ENCODE assay signal across 17 mouse cellular contexts in the genomic region with DNA sequence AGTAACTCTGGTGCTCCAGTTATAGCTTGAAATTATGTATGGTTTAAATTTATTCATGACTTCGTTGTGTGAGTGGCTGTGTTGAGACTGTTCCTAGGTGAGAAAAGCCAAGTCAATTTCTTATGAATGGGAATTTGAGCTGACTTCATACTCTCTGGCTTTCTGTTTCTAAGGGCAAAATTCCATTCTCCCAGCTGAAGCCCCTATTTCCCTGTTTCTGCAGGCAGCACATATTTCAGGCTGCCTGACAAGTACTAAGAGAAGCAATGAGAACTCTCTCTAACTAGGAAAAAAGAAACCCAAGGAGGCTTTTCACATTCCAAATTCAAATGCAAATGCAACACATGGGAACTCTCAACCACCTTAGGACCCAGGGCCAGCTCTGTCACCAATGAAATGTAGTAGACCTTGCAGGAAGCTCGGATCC.
DNase-seq lines count a peak whose midpoint lies in the region; ATAC-seq and TF ChIP-seq lines count a peak whose summit lies in the region.
"Had no signal": no experiment of that assay in that cellular context is flagged by ENCODE, and none has a peak within 500 bp of the region (broad histone marks: within the 10 kb centered on the region; RNA-seq: fewer than 3 reads in every experiment).

No protein-coding gene starts in this region.

- TF ChIP-seq POLR2A in kidney, adult 2 months (IDR thresholded peaks at IDR 0.05; ENCODE audit: low read depth, low read length): no peak

- no peaks in the 10 kb centered on the region for H3K36me3 ChIP-seq in forebrain, embryonic 13.5 days (ENCODE audit: poor library complexity, severe bottlenecking)
- H3K36me3 ChIP-seq in forebrain, embryonic 12.5 days (replicated peaks): no peaks in the 10 kb centered on the region
- H3K36me3 ChIP-seq in kidney, postnatal 0 days (ENCODE audit: insufficient read depth, low read length): no peaks in the 10 kb centered on the region
- H3K36me3 ChIP-seq in kidney, adult 2 months (ENCODE audit: control insufficient read depth, insufficient read depth, low read length): no peaks in the 10 kb centered on the region
- H3K36me3 ChIP-seq in hindbrain, postnatal 0 days (ENCODE audit: insufficient read depth, low read length): no peaks in the 10 kb centered on the region
- H3K36me3 ChIP-seq in neural tube, embryonic 13.5 days: no peaks in the 10 kb centered on the region
- H3K36me3 ChIP-seq: midbrain, embryonic 13.5 days had no signal

- 0 out of 2 replicates have a peak overlapping the region, but pooled peaks have one; percentile 12 for H3K27ac ChIP-seq in forebrain, embryonic 13.5 days
- H3K27ac ChIP-seq in forebrain, embryonic 12.5 days: no peak overlapping the region
- no peak overlapping the region for H3K27ac ChIP-seq in kidney, postnatal 0 days
- H3K27ac ChIP-seq in kidney, adult 2 months (ENCODE audit: insufficient read depth, low read depth, low read length): no peak overlapping the region
- 0 out of 2 replicates have a peak overlapping the region, but pooled peaks have one; percentile 7 for H3K27ac ChIP-seq in hindbrain, postnatal 0 days
- peak overlapping the region; percentile 72 for H3K27ac ChIP-seq in neural tube, embryonic 13.5 days (replicated peaks)
- H3K27ac ChIP-seq: midbrain, embryonic 13.5 days; stomach, postnatal 0 days had no signal

- WGBS in forebrain, embryonic 13.5 days: 51% methylated on average over 2 of the region's 2 CpGs
- WGBS in forebrain, embryonic 12.5 days: 46% methylated on average over 2 of the region's 2 CpGs
- 39% methylated on average over 2 of the region's 2 CpGs for WGBS in kidney, postnatal 0 days
- WGBS in kidney, adult 2 months: 49% methylated on average over 2 of the region's 2 CpGs
- 37% methylated on average over 2 of the region's 2 CpGs for WGBS in hindbrain, postnatal 0 days
- WGBS in neural tube, embryonic 13.5 days: 18% methylated on average over 2 of the region's 2 CpGs

- no peak overlapping the region for H3K4me3 ChIP-seq in forebrain, embryonic 13.5 days
- H3K4me3 ChIP-seq in forebrain, embryonic 12.5 days (replicated peaks): no peak overlapping the region
- H3K4me3 ChIP-seq in kidney, postnatal 0 days (replicated peaks; ENCODE audit: low read depth, low read length): no peak overlapping the region
- no peak overlapping the region for H3K4me3 ChIP-seq in kidney, adult 2 months (ENCODE audit: insufficient read depth, low read depth, low read length)
- no peak overlapping the region for H3K4me3 ChIP-seq in hindbrain, postnatal 0 days (ENCODE audit: low read length)
- no peak overlapping the region for H3K4me3 ChIP-seq in neural tube, embryonic 13.5 days
- H3K4me3 ChIP-seq: midbrain, embryonic 13.5 days; myocyte had no signal

- peak; percentile 13 for DNase-seq in kidney, postnatal 0 days (ENCODE audit: low spot score)
- DNase-seq in kidney, adult 2 months: no peak
- no peak for DNase-seq in hindbrain, postnatal 0 days (ENCODE audit: low spot score)
- DNase-seq in retina, embryonic 14.5 days (ENCODE audit: low spot score): no peak
- DNase-seq in spleen, postnatal 14 days (ENCODE audit: low spot score in 2 of 2): no peak
- DNase-seq: adrenal gland, postnatal 10 days; kidney, postnatal 14 days; lung, adult 18-20 months; right cerebral cortex, postnatal 25 days had no signal

- peaks cover 22% of the 10 kb centered on the region for H3K4me1 ChIP-seq in forebrain, embryonic 13.5 days
- H3K4me1 ChIP-seq in forebrain, embryonic 12.5 days: peaks cover 13% of the 10 kb centered on the region
- no peaks in the 10 kb centered on the region for H3K4me1 ChIP-seq in kidney, postnatal 0 days (replicated peaks; ENCODE audit: insufficient read depth, low read length)
- H3K4me1 ChIP-seq in kidney, adult 2 months (ENCODE audit: control insufficient read depth, insufficient read depth, low read length): no peaks in the 10 kb centered on the region
- 0 out of 2 replicates have a peak, but pooled peaks cover 3% of the 10 kb centered on the region for H3K4me1 ChIP-seq in hindbrain, postnatal 0 days (ENCODE audit: insufficient read depth, low read length)
- H3K4me1 ChIP-seq in neural tube, embryonic 13.5 days (replicated peaks): peaks cover 23% of the 10 kb centered on the region

- H3K9me3 ChIP-seq in forebrain, embryonic 13.5 days (replicated peaks): no peaks in the 10 kb centered on the region
- H3K9me3 ChIP-seq in forebrain, embryonic 12.5 days: no peaks in the 10 kb centered on the region
- no peaks in the 10 kb centered on the region for H3K9me3 ChIP-seq in kidney, postnatal 0 days (replicated peaks; ENCODE audit: low read length)
- H3K9me3 ChIP-seq in hindbrain, postnatal 0 days (ENCODE audit: low read length): no peaks in the 10 kb centered on the region
- no peaks in the 10 kb centered on the region for H3K9me3 ChIP-seq in neural tube, embryonic 13.5 days
- H3K9me3 ChIP-seq: midbrain, embryonic 13.5 days had no signal

- H3K9ac ChIP-seq in forebrain, embryonic 13.5 days: no peak overlapping the region
- H3K9ac ChIP-seq in forebrain, embryonic 12.5 days: no peak overlapping the region
- H3K9ac ChIP-seq in kidney, postnatal 0 days (ENCODE audit: low read depth, low read length): no peak overlapping the region
- H3K9ac ChIP-seq in hindbrain, postnatal 0 days (replicated peaks; ENCODE audit: low read length): no peak overlapping the region
- H3K9ac ChIP-seq in neural tube, embryonic 13.5 days: no peak overlapping the region
- H3K9ac ChIP-seq: midbrain, embryonic 13.5 days had no signal

- no peak for TF ChIP-seq CTCF in kidney, postnatal 0 days (IDR thresholded peaks at IDR 0.05; ENCODE audit: low read depth)
- TF ChIP-seq CTCF in kidney, adult 2 months (conservative IDR thresholded peaks at IDR 0.05; ENCODE audit: insufficient read depth, insufficient read length, low read depth, low read length): no peak
- TF ChIP-seq CTCF in hindbrain, postnatal 0 days (IDR thresholded peaks at IDR 0.05; ENCODE audit: low read depth): no peak

- peak; percentile 34; the same call in 1 of the 2 replicates for ATAC-seq in forebrain, embryonic 13.5 days
- no peak for ATAC-seq in forebrain, embryonic 12.5 days (ENCODE audit: low FRiP score)
- ATAC-seq in kidney, postnatal 0 days (replicated peaks; ENCODE audit: low FRiP score, low read depth): no peak
- no peak for ATAC-seq in hindbrain, postnatal 0 days
- peak; percentile 48 for ATAC-seq in neural tube, embryonic 13.5 days (ENCODE audit: low read depth)
- ATAC-seq: intestine, postnatal 0 days had no signal

- H3K27me3 ChIP-seq in forebrain, embryonic 13.5 days: no peaks in the 10 kb centered on the region
- no peaks in the 10 kb centered on the region for H3K27me3 ChIP-seq in forebrain, embryonic 12.5 days
- H3K27me3 ChIP-seq in kidney, postnatal 0 days (ENCODE audit: insufficient read depth, low read length): no peaks in the 10 kb centered on the region
- H3K27me3 ChIP-seq in kidney, adult 2 months (replicated peaks; ENCODE audit: control insufficient read depth, insufficient read depth, low read length): no peaks in the 10 kb centered on the region
- no peaks in the 10 kb centered on the region for H3K27me3 ChIP-seq in hindbrain, postnatal 0 days (ENCODE audit: insufficient read depth, low read length)
- no peaks in the 10 kb centered on the region for H3K27me3 ChIP-seq in neural tube, embryonic 13.5 days
- H3K27me3 ChIP-seq: midbrain, embryonic 13.5 days had no signal

- no peak overlapping the region for H3K4me2 ChIP-seq in forebrain, embryonic 13.5 days
- no peak overlapping the region for H3K4me2 ChIP-seq in forebrain, embryonic 12.5 days
- H3K4me2 ChIP-seq in kidney, postnatal 0 days (ENCODE audit: low read length): no peak overlapping the region
- no peak overlapping the region for H3K4me2 ChIP-seq in hindbrain, postnatal 0 days (ENCODE audit: low read depth, low read length)
- H3K4me2 ChIP-seq in neural tube, embryonic 13.5 days: no peak overlapping the region
- H3K4me2 ChIP-seq: heart, embryonic 11.5 days; midbrain, embryonic 13.5 days had no signal

Comparison
In these comparisons a context has a peak if more than half of its experiments do, and no peak if none do; other contexts are left out.
1. ATAC-seq: peak in forebrain, embryonic 13.5 days (single experiment) and neural tube, embryonic 13.5 days (single experiment); none in forebrain, embryonic 12.5 days (single experiment), kidney, postnatal 0 days (single experiment) and hindbrain, postnatal 0 days (single experiment).
2. H3K27ac ChIP-seq: peak in forebrain, embryonic 13.5 days (single experiment), hindbrain, postnatal 0 days (single experiment) and neural tube, embryonic 13.5 days (single experiment); none in forebrain, embryonic 12.5 days (single experiment), kidney, postnatal 0 days (single experiment) and kidney, adult 2 months (single experiment).